Mouse (Mus musculus) cerebellum, adult 8-10 months (tissue): ENCODE data around the gene Pm20d2.
A peak's percentile ranks its signal among the peaks of the same experiment; 100 is the strongest.

Experiments
- DNase-seq: peaks from one replicate; pipeline ENCODE4 v3.0.0; 2022

Gene Pm20d2

GRCm38 (mm10) chr4:33189735-33190036 lies at the start of gene Pm20d2:
TSS of gene Pm20d2 (minus strand) at chr4:33189737.
- DNase-seq = no peak

- no peak for DNase-seq
These were observed 41.3 kb upstream of the Pm20d2 start for GRCm38 (mm10) chr4:33230881-33231280.

GRCm38 (mm10) chr4:33229639-33230038 lies 40.1 kb upstream of the Pm20d2 start:
- no peak for DNase-seq

- DNase-seq = no peak
These were observed 37.6 kb upstream of the Pm20d2 start for GRCm38 (mm10) chr4:33227164-33227563.

- DNase-seq = no peak
These were observed 34.6 kb upstream of the Pm20d2 start for GRCm38 (mm10) chr4:33224003-33224675.

GRCm38 (mm10) chr4:33221847-33222246 lies 32.3 kb upstream of the Pm20d2 start:
- no peak for DNase-seq

GRCm38 (mm10) chr4:33208881-33209841 lies 19.6 kb upstream of the Pm20d2 start, which contains the start of gene Srsf12:
TSS of gene Srsf12 (plus strand) at chr4:33208991.
- DNase-seq = peak; percentile 69

- DNase-seq = no peak
These were observed 18.0 kb upstream of the Pm20d2 start for GRCm38 (mm10) chr4:33207551-33207950.

- peak; percentile 69 for DNase-seq
These were observed 15.1 kb upstream of the Pm20d2 start for GRCm38 (mm10) chr4:33204682-33205081.

GRCm38 (mm10) chr4:33198117-33198516 lies 8.6 kb upstream of the Pm20d2 start:
- DNase-seq = no peak

- DNase-seq = peak; percentile 97
These were observed 479 bp downstream of the Pm20d2 start for GRCm38 (mm10) chr4:33188781-33189734.

- DNase-seq = peak; percentile 56
These were observed 1.4 kb downstream of the Pm20d2 start for GRCm38 (mm10) chr4:33188164-33188563.

- no peak for DNase-seq
These were observed 6.1 kb downstream of the Pm20d2 start for GRCm38 (mm10) chr4:33183477-33183876.

GRCm38 (mm10) chr4:33152087-33153038 lies 37.2 kb downstream of the Pm20d2 start:
- no peak for DNase-seq

GRCm38 (mm10) chr4:33149150-33149549 lies 40.4 kb downstream of the Pm20d2 start:
- no peak for DNase-seq

GRCm38 (mm10) chr4:33147825-33148224 lies 41.7 kb downstream of the Pm20d2 start:
- peak; percentile 32 for DNase-seq

GRCm38 (mm10) chr4:33146679-33147291 lies 42.8 kb downstream of the Pm20d2 start:
- DNase-seq = no peak

- DNase-seq = no peak
These were observed 57.3 kb downstream of the Pm20d2 start, which contains the start of gene Gabrr1 for GRCm38 (mm10) chr4:33132221-33132620. TSS of gene Gabrr1 (plus strand) at chr4:33132521.

- peak; percentile 62 for DNase-seq
These were observed 64.0 kb downstream of the Pm20d2 start for GRCm38 (mm10) chr4:33125409-33126084.

GRCm38 (mm10) chr4:33124493-33124892 lies 65.0 kb downstream of the Pm20d2 start:
- peak; percentile 63 for DNase-seq
